Mouse (Mus musculus): Measurements from ENCODE around the gene Sirt2. TPM values are rescaled to one million over a fixed set of nuclear protein-coding genes. Genes with fewer than 3 reads are reported as not detected.

Sirt2 gene
- polyA plus RNA-seq, 1 experiment from 2014 or later, result 86.3 TPM

DNA sequence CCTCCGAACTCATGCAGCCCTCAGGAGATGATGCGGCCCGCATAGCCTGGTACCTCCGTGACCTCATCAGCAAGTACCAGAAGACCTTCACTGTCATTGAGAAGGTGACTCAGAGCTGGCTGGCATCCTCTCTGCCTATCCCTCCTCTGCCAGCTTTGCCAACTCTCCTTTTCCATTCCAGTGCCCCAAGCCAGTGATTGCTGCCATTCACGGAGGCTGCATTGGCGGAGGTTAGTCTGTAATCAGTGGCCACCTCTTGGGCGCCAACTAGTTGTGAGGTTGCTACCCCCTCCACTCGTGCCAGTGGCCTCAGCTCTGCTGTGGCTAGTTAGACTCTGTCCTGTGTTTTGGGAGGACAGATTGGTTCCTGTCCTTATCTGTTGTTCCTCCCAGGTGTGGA lies 63.3 kb downstream of the Sirt2 start:
- Histone ChIP-seq H3K4me1 (peaks cover 9% of the 10 kb centered on the region), H3K36me3 (ENCODE audit: poor library complexity, severe bottlenecking) (peaks cover 24% of the 10 kb centered on the region), H3K27ac (no peak overlapping the region), H3K9me3 (replicated peaks) (no peaks in the 10 kb centered on the region), H3K4me3 (no peak overlapping the region), H3K27me3 (no peaks in the 10 kb centered on the region), H3K4me2 (no peak overlapping the region), H3K9ac (no peak overlapping the region)
- 97% methylated on average over 8 of the region's 8 CpGs for WGBS
- ATAC-seq, result no peak

- H3K4me2 ChIP-seq, result no peak overlapping the region
- ATAC-seq, result no peak
- H3K9me3 ChIP-seq (replicated peaks), result no peaks in the 10 kb centered on the region
- peaks cover 2% of the 10 kb centered on the region for H3K4me1 ChIP-seq
- WGBS, result 97% methylated on average over 5 of the region's 5 CpGs
- no peaks in the 10 kb centered on the region for H3K27me3 ChIP-seq
- peaks cover 24% of the 10 kb centered on the region for H3K36me3 ChIP-seq (ENCODE audit: poor library complexity, severe bottlenecking)
- no peak overlapping the region for H3K9ac ChIP-seq
- H3K27ac ChIP-seq, result no peak overlapping the region
- H3K4me3 ChIP-seq, result no peak overlapping the region
Observed at GRCm38 (mm10) chr7:28830981-28831380, 64.4 kb downstream of the Sirt2 start.

- H3K9ac ChIP-seq, result no peak overlapping the region
- H3K9me3 ChIP-seq (replicated peaks), result no peaks in the 10 kb centered on the region
- no peak overlapping the region for H3K27ac ChIP-seq
- no peaks in the 10 kb centered on the region for H3K4me1 ChIP-seq
- WGBS, result 94% methylated on average over 17 of the region's 17 CpGs
- no peak for ATAC-seq
- H3K4me3 ChIP-seq, result no peak overlapping the region
- peaks cover 24% of the 10 kb centered on the region for H3K36me3 ChIP-seq (ENCODE audit: poor library complexity, severe bottlenecking)
- no peaks in the 10 kb centered on the region for H3K27me3 ChIP-seq
- H3K4me2 ChIP-seq, result no peak overlapping the region
Observed at GRCm38 (mm10) chr7:28831411-28832125, 65.0 kb downstream of the Sirt2 start.

DNA sequence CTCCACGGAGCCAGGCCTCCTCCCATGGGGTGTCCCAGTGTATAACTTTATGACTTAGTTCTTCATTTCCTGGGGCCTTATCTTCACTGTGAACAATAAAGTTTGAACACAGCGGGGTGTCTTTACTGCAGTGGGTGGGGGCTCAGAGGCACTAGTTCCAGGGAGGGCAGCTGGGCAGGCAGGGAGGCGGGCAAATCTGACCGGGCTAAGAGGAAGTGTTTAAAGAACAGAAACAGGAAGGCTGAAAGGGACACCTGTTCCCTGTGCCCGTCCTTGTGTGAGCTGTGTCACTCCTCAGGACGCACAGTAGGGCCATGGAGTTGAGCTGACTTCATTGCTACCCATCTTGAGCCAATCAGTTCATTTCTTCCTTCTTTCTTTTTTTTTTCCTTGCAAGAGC lies 65.6 kb downstream of the Sirt2 start:
- peaks cover 24% of the 10 kb centered on the region for H3K36me3 ChIP-seq (ENCODE audit: poor library complexity, severe bottlenecking)
- WGBS, result 80% methylated on average over 6 of the region's 6 CpGs
- H3K4me3 ChIP-seq, result no peak overlapping the region
- no peaks in the 10 kb centered on the region for H3K4me1 ChIP-seq
- H3K27me3 ChIP-seq, result no peaks in the 10 kb centered on the region
- no peak overlapping the region for H3K4me2 ChIP-seq
- H3K9ac ChIP-seq, result no peak overlapping the region
- no peaks in the 10 kb centered on the region for H3K9me3 ChIP-seq (replicated peaks)
- no peak for ATAC-seq
- no peak overlapping the region for H3K27ac ChIP-seq

DNA sequence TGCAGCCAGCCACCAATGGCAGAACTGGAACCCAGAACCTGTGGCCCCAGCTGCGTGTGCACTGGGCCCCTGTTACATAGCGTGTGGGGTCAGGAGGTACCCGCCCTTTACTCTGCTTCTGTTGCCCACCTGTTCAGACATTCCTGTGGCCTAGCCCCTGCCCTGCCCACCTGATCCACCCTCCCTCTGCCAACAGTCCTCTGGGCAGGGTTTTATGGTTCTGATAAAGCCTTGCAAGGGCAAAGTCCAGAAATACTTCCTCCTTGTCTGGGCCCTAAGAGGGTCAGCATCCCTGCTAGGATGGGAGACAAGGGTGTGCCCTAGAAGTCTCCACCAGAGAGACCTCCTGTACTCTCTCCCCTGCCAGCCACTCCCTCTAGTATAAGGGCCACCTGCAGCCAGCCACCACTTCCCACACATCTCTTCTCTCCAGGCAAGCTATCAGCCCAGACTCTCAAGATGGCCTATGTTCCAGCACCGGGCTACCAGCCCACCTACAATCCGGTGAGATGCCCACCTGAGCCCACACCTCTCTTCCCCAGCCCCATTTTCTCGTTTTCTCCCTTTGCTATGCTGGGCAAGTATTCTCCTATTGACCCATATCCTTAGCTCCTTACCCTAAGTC lies 67.3 kb downstream of the Sirt2 start, which contains the start of gene Lgals4:
TSS of gene Lgals4 (plus strand) at position 132 of the 625 bp plus-strand sequence.
- H3K9ac ChIP-seq, result no peak within 1 kb of the TSS
- WGBS, result 86% methylated on average over 6 of the region's 6 CpGs
- no peak within 1 kb of the TSS for H3K4me3 ChIP-seq

GRCm38 (mm10) chr7:28836936-28837335 lies 70.4 kb downstream of the Sirt2 start:
- ATAC-seq, result no peak
- WGBS, result 88% methylated on average over 5 of the region's 5 CpGs
- Histone ChIP-seq H3K4me1 (no peaks in the 10 kb centered on the region), H3K9me3 (replicated peaks) (no peaks in the 10 kb centered on the region), H3K4me2 (no peak overlapping the region), H3K36me3 (ENCODE audit: poor library complexity, severe bottlenecking) (peaks cover 3% of the 10 kb centered on the region), H3K4me3 (no peak overlapping the region), H3K9ac (no peak overlapping the region), H3K27me3 (no peaks in the 10 kb centered on the region), H3K27ac (no peak overlapping the region)

More for the DNA sequence above, 67.3 kb downstream of the Sirt2 start, which contains the start of gene Lgals4:
- no peak for ATAC-seq
- peaks cover 24% of the 10 kb centered on the region for H3K36me3 ChIP-seq (ENCODE audit: poor library complexity, severe bottlenecking)
- H3K27me3 ChIP-seq, result no peaks in the 10 kb centered on the region
- H3K27ac ChIP-seq, result no peak within 1 kb of the TSS
- H3K9me3 ChIP-seq (replicated peaks), result no peaks in the 10 kb centered on the region
- H3K4me2 ChIP-seq, result no peak within 1 kb of the TSS
- no peaks in the 10 kb centered on the region for H3K4me1 ChIP-seq

Other genes starting within 250 kb of the Sirt2 start
- gene Ifnl3, start 243.9 kb upstream of the Sirt2 start, polyA plus RNA-seq (2015; fragmentation: Nextera tagmentation; extraction: Ambion mirVana), result not detected in 2 replicates
- gene Sycn, start 225.8 kb upstream of the Sirt2 start, polyA plus RNA-seq (2015; fragmentation: Nextera tagmentation; extraction: Ambion mirVana), result not detected in 2 replicates
- gene Nccrp1, start 219.5 kb upstream of the Sirt2 start, polyA plus RNA-seq (2015; fragmentation: Nextera tagmentation; extraction: Ambion mirVana), result not detected in 2 replicates
- 20.0 and 20.5 TPM in 2 replicates for gene Samd4b, start 168.6 kb upstream of the Sirt2 start, polyA plus RNA-seq (2015; fragmentation: Nextera tagmentation; extraction: Ambion mirVana)
- gene Pak4, start 168.6 kb upstream of the Sirt2 start, polyA plus RNA-seq (2015; fragmentation: Nextera tagmentation; extraction: Ambion mirVana), result 36.1 and 36.8 TPM in 2 replicates
- gene Acp7, start 135.4 kb upstream of the Sirt2 start, polyA plus RNA-seq (2015; fragmentation: Nextera tagmentation; extraction: Ambion mirVana), result not detected in 2 replicates
- 3.6 and 3.8 TPM in 2 replicates for gene Fbxo27, start 73.9 kb upstream of the Sirt2 start, polyA plus RNA-seq (2015; fragmentation: Nextera tagmentation; extraction: Ambion mirVana)
- gene Fbxo17, start 49.9 kb upstream of the Sirt2 start, polyA plus RNA-seq (2015; fragmentation: Nextera tagmentation; extraction: Ambion mirVana), result 4.4 and 5.3 TPM in 2 replicates
- 107 and 122 TPM in 2 replicates for gene Mrps12, start 24.9 kb upstream of the Sirt2 start, polyA plus RNA-seq (2015; fragmentation: Nextera tagmentation; extraction: Ambion mirVana)
- gene Sars2, start 24.7 kb upstream of the Sirt2 start, polyA plus RNA-seq (2015; fragmentation: Nextera tagmentation; extraction: Ambion mirVana), result 23.0 and 23.7 TPM in 2 replicates
- gene Ccer2, start 10.6 kb upstream of the Sirt2 start, polyA plus RNA-seq (2015; fragmentation: Nextera tagmentation; extraction: Ambion mirVana), result not detected in 2 replicates
- 51.0 and 52.9 TPM in 2 replicates for gene Nfkbib, start 777 bp downstream of the Sirt2 start, polyA plus RNA-seq (2015; fragmentation: Nextera tagmentation; extraction: Ambion mirVana)
- gene Rinl, start 22.2 kb downstream of the Sirt2 start, polyA plus RNA-seq (2015; fragmentation: Nextera tagmentation; extraction: Ambion mirVana), result 1.7 and 2.0 TPM in 2 replicates
- 264 and 282 TPM in 2 replicates for gene Hnrnpl, start 41.8 kb downstream of the Sirt2 start, polyA plus RNA-seq (2015; fragmentation: Nextera tagmentation; extraction: Ambion mirVana)
- gene Ech1, start 58.5 kb downstream of the Sirt2 start, polyA plus RNA-seq (2015; fragmentation: Nextera tagmentation; extraction: Ambion mirVana), result 69.1 and 75.6 TPM in 2 replicates
- 2.5 and 3.3 TPM in 2 replicates for gene Lgals4, start 67.1 kb downstream of the Sirt2 start, polyA plus RNA-seq (2015; fragmentation: Nextera tagmentation; extraction: Ambion mirVana)
- gene Lgals7, start 97.1 kb downstream of the Sirt2 start, polyA plus RNA-seq (2015; fragmentation: Nextera tagmentation; extraction: Ambion mirVana), result 2.0 and 2.4 TPM in 2 replicates
- 0.21 and 0.30 TPM in 2 replicates for gene Capn12, start 114.7 kb downstream of the Sirt2 start, polyA plus RNA-seq (2015; fragmentation: Nextera tagmentation; extraction: Ambion mirVana)
- 114 and 136 TPM in 2 replicates for gene Actn4, start 195.6 kb downstream of the Sirt2 start, polyA plus RNA-seq (2015; fragmentation: Nextera tagmentation; extraction: Ambion mirVana)
- 351 and 356 TPM in 2 replicates for gene Eif3k, start 215.1 kb downstream of the Sirt2 start, polyA plus RNA-seq (2015; fragmentation: Nextera tagmentation; extraction: Ambion mirVana)
- 4.3 and 4.4 TPM in 2 replicates for gene Map4k1, start 215.3 kb downstream of the Sirt2 start, polyA plus RNA-seq (2015; fragmentation: Nextera tagmentation; extraction: Ambion mirVana)